Mouse (Mus musculus): ENCODE results near the gene Plpp7. TPM values are rescaled to one million over a fixed set of nuclear protein-coding genes. Genes with fewer than 3 reads are reported as not detected.
A peak's percentile ranks its signal among the peaks of the same experiment; 100 is the strongest.

Plpp7 gene
- polyA plus RNA-seq (2015; fragmentation: Nextera tagmentation; extraction: Ambion mirVana) = 0.91 and 1.0 TPM in 2 replicates

DNA sequence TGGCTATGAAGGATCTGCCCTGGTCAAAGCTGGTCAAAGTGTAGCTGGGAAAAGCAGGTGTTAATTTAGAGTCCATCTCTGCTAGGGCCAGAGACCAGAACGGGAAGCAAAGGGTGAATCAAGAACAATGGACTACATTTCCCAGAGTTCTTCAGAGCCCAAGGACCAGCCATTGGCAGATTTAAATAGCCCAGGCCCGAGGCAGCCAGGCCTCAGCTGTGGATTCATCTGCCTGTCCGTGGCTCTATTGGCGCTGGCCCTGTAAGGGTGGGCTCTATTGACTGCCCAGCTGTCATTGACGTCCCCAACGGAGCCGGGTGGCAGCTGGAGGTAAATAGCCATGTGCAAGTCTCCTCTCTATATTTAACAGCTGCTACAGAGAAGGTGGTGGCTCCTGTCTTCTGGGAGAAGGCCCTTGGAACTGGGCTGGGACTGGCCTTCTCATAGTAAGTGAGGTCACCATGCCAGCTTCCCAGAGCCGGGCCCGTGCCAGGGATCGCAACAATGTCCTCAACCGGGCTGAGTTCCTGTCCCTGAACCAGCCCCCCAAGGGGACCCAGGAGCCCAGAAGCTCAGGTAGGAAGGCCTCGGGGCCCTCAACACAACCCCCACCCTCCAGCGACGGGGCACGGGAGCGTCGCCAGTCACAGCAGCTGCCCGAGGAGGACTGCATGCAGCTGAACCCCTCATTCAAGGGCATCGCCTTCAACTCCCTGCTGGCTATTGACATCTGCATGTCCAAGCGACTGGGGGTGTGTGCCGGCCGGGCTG is at the start of gene Plpp7:
Gene Plpp7, plus strand, starts transcription at position 178 of the 771 bp plus-strand sequence.
- DNase-seq (ENCODE audit: low spot score) = no peak

GRCm38 (mm10) chr2:32046009-32046408 is 49.3 kb upstream of the Plpp7 start:
- DNase-seq (ENCODE audit: low spot score) = peak; percentile 60

DNA sequence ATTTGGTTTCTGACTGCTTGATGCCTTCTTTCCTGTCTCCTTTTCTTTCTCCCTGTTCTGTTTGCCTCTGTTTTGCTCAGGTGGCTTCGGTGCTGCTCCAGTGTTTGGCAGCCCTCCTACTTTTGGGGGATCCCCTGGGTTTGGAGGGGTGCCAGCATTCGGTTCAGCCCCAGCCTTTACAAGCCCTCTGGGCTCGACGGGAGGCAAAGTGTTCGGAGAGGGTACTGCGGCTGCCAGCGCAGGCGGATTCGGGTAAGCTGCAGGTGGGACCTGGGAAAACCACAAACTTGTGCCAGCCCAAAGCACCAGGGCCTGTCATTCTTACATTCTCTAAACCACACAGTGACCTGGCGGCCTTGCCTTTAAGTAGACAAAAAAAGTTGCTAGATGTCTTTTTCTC is 48.0 kb upstream of the Plpp7 start:
- peak; percentile 82 for DNase-seq (ENCODE audit: low spot score)

DNA sequence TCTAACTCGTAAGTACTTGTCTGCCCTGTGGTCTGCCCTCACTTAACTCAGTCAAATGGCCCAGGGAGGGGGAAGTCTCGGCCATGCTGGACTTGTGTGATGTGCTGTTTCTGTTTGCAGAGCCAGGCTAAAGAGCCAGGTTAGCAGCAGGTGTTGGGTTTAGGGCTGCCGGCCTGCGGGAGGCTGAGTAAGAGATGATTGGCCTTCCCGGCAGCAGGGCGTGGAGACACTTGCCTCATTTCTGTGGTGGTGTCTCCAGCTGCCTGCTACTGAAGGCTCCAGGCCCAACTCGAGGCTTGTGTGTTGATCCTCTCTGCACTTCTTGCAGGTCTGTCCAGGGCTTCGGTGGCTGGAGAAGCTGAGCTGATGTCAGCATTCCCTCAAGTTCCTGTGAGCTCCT is 43.5 kb upstream of the Plpp7 start:
- DNase-seq (ENCODE audit: low spot score) = peak; percentile 71

GRCm38 (mm10) chr2:32052418-32052817 is 42.9 kb upstream of the Plpp7 start:
- DNase-seq (ENCODE audit: low spot score) = peak; percentile 57

- DNase-seq (ENCODE audit: low spot score) = no peak
These were observed 39.9 kb upstream of the Plpp7 start for GRCm38 (mm10) chr2:32055357-32055965.

DNA sequence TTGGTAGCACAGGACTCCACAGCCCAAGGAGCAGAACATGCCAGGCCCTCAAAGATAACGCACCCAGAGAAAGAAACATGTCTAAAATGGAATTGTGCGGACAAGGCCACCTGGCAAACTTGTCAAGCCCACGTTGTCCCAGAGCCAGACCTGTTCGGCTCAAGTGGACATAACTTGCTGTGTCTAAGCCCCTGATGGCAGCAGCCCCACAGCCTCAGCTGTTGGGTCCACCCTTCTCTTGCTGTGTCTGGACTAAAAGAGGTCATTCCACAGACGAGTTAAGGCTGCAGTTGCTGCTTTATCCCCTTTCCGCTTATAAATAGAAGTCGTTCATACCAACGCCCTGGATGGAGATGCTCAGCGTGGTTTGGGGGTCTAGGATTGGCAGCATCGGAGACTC is 38.8 kb upstream of the Plpp7 start:
- DNase-seq (ENCODE audit: low spot score) = no peak

- DNase-seq (ENCODE audit: low spot score) = peak; percentile 78
These were observed 38.0 kb upstream of the Plpp7 start for GRCm38 (mm10) chr2:32057360-32057759.

GRCm38 (mm10) chr2:32057794-32058193 is 37.5 kb upstream of the Plpp7 start:
- no peak for DNase-seq (ENCODE audit: low spot score)

DNA sequence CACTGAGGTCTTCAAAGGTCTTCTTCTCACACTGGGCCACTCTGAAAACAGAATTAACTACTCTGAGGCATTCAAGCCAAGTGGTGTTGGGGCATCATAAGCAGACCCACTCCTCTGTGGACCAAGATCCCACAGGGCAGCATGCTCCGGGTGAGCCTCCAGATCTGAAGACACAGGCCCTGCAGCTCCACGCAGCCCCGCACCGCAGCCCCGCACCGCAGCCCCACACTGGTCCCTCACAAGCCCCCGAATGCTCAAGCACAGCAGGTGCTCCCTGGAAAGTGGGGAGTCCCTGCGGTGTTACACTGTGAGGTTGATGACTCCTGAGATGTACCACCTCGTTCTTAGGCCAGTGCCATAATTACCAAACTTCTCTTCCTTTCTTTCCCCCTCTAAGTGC is 37.1 kb upstream of the Plpp7 start:
- no peak for DNase-seq (ENCODE audit: low spot score)

- DNase-seq (ENCODE audit: low spot score) = no peak
These were observed 36.6 kb upstream of the Plpp7 start for GRCm38 (mm10) chr2:32058716-32059115.

- no peak for DNase-seq (ENCODE audit: low spot score)
These were observed 35.7 kb upstream of the Plpp7 start for GRCm38 (mm10) chr2:32059613-32060012.

DNA sequence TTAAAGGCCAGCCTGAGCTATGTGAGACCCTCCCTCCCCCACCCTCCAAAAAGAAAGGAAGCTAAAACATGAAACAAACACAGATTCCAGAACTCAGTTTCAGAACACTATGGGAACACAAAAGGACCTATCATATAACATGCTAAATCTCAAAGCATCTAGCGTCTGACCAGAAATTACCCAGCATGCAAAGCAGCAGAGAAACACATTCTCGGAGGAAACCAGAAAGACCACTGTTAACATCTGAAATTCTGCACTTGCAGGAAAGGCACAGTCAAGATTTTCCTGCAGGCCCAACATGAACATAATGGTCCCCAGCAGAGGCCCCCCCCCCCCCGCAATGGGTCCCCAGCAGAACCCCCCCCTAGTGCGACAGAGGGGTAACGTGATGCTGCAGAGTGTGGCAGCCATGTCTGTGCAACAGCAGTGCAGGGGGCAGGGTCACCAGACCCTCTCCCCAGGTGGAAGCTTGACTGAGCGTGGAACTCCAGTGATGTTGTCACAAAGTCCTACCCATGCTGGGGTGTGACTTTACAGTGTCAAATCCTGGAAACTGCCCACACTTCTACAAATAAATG is 35.0 kb upstream of the Plpp7 start:
- peak; percentile 66 for DNase-seq (ENCODE audit: low spot score)

GRCm38 (mm10) chr2:32061189-32061588 is 34.1 kb upstream of the Plpp7 start:
- no peak for DNase-seq (ENCODE audit: low spot score)

DNA sequence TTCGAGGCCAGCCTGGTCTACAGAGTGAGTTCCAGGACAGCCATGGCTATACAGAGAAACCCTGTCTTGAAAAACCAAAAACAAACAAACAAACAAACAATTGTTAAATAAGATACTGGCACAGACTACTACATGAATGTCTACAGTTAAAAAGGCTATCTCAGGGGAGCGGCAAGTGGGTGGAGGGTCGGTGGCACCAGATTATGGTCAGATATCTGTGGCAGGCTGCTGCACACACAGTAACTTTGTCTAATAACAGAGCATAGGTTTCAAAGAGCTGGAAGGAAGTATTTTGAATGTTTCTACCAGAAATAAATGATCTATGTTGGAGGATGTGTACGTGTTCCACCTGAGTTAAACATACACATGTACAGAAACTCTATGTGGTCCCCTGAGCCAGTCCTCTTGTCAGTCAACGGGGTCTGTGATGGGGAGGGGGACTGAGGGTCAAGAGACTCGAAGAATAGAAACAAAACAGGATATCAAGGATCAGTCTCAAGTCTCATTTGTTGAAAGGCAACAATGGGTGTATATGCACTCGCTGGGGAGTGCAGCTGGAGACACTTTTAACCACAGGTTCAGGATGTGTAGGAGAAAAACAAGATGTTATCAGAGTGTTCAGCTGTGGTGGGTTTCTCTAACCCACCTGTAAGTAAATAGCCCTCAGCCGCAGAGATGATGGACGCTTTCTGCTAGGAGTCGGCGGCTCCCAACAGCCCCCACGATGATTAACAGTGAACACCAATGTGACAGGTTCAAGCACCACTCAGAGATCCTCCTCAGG is 33.4 kb upstream of the Plpp7 start:
- peak; percentile 92 for DNase-seq (ENCODE audit: low spot score)

DNA sequence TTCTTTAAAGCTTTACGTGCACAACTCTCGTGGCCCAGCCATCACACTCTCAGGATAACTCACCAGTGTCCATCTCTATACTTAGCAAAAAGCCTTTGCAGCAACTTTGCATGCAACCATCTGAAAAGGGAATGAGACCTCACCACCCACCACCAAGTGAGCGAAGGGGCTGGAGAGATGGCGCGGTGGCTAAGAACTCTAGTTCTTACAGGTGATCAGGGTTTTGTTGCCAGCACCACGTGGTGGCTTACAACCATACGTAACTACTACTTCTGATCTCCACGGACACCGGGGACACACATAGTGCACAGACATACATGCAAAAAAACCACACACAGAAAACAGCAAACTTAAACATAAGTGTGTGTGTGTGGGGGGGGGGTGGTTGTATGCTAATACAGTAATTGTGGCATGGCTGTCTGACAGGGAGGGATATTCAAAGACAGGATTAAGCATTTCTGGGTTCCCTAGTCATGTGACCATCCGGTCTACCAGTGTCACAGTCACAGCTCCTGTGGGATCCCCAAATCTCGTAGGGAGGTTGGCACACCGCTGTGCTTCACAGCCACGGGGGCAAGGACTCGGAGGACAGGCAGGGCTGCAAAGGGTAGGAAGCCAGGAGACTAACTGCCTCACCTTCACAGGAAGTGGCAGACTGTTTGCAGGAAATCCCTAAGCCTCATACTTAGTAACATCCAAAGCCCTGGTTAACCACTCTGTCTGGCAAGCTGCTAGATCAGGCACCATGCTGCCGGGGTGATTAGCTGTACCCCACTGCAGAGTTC is 32.5 kb upstream of the Plpp7 start:
- DNase-seq (ENCODE audit: low spot score) = peak; percentile 91

GRCm38 (mm10) chr2:32063451-32064151 is 31.7 kb upstream of the Plpp7 start:
- DNase-seq (ENCODE audit: low spot score) = no peak

DNA sequence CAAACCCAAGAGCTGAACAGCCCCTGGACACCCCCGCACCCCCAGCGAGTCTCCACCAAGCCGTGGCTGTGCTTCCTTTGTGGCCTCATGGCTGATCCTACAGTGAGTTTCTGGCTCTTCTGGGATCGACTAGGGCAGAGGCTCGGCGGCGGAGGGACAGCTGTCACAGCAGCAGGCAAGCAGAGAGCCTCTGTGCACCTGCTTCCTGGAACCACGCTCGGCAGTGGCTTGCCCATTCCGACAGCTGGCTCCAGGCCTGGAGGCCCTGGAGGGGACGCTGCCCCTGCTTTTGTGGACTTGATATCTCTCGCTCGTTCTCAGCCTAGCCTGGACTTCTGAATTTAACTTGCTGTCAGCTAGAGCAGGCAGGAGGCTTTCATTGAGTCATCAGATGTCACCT is 30.4 kb upstream of the Plpp7 start:
- peak; percentile 77 for DNase-seq (ENCODE audit: low spot score)

GRCm38 (mm10) chr2:32065371-32065791 is 29.9 kb upstream of the Plpp7 start:
- DNase-seq (ENCODE audit: low spot score) = peak; percentile 87

DNA sequence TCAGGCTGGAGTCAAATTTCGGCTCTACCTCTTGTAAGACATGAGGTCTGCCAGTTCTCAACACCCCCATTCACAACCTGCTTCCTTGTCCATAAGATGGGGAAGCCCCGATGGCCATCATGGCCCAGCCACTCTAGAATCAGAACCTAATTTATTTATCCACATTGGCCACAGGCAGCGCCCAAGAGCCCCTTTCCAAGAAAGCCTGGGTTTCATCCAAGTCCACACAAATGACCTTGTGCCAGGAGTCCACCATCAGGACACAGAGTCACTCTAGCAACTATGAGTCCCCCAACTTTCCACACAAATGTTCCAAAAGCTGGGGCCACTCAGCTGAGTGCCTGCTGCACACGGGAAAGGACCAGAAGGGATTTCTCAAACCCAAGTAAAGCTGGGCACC is 29.3 kb upstream of the Plpp7 start:
- DNase-seq (ENCODE audit: low spot score) = peak; percentile 22
